Mouse (Mus musculus): ENCODE results near the gene Crybb2. TPM values are rescaled to one million over a fixed set of nuclear protein-coding genes. Genes with fewer than 3 reads are reported as not detected.
A peak's percentile ranks its signal among the peaks of the same experiment; 100 is the strongest.

Gene Crybb2
- total and polyA plus RNA-seq, 2 experiments from 2014 or later, result not detected

DNA sequence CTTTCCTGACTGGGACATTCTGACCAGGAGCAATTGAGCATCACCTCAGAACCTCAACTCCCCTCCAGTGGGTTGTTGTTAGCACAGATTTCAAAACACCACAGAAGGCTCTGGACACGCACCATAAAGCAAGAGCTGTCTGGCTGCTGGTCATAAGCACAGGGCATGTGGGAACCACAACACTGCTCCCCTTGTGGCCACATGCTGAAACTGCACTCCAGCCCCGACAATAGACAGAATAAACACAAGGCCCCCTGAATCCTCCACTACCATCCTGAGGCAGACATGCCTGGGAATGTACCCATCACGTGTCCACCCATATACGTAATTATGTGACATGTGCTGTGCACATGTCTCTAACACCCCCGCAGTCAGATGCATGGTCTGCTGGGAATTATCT lies 21.2 kb upstream of the Crybb2 start:
- peak; percentile 40 for ATAC-seq (ENCODE audit: insufficient read depth, low read depth)
- peak; percentile 76 for TF ChIP-seq CTCF (IDR thresholded peaks at IDR 0.05; ENCODE audit: low read depth)
- no peak for TF ChIP-seq EP300 (IDR thresholded peaks at IDR 0.05; ENCODE audit: low read depth)
- peak; percentile 50 for DNase-seq (ENCODE audit: low spot score)
- Histone ChIP-seq H3K4me2 (ENCODE audit: low read depth, low read length) (no peak overlapping the region), H3K9me3 (replicated peaks; ENCODE audit: control insufficient read depth, low read length) (no peaks in the 10 kb centered on the region), H3K36me3 (replicated peaks; ENCODE audit: control insufficient read depth, insufficient read depth, low read length) (peaks cover 82% of the 10 kb centered on the region), H3K4me3 (ENCODE audit: low read depth, low read length) (no peak overlapping the region), H3K9ac (replicated peaks; ENCODE audit: low read depth, low read length) (no peak overlapping the region), H3K27me3 (ENCODE audit: control insufficient read depth, insufficient read depth, low read length) (no peaks in the 10 kb centered on the region), H3K4me1 (ENCODE audit: control insufficient read depth, insufficient read depth) (no peaks in the 10 kb centered on the region), H3K27ac (ENCODE audit: low read depth) (no peak overlapping the region)
- WGBS, result 72% methylated on average over 5 of the region's 5 CpGs

- WGBS, result 77% methylated on average over 11 of the region's 11 CpGs
- Histone ChIP-seq H3K27me3 (ENCODE audit: control insufficient read depth, insufficient read depth, low read length) (no peaks in the 10 kb centered on the region), H3K4me3 (ENCODE audit: low read depth, low read length) (no peak overlapping the region), H3K4me2 (ENCODE audit: low read depth, low read length) (no peak overlapping the region), H3K9ac (replicated peaks; ENCODE audit: low read depth, low read length) (no peak overlapping the region), H3K4me1 (ENCODE audit: control insufficient read depth, insufficient read depth) (no peaks in the 10 kb centered on the region), H3K9me3 (replicated peaks; ENCODE audit: control insufficient read depth, low read length) (no peaks in the 10 kb centered on the region), H3K36me3 (replicated peaks; ENCODE audit: control insufficient read depth, insufficient read depth, low read length) (peaks cover 78% of the 10 kb centered on the region), H3K27ac (ENCODE audit: low read depth) (no peak overlapping the region)
- TF ChIP-seq EP300 (IDR thresholded peaks at IDR 0.05; ENCODE audit: low read depth), result no peak
- TF ChIP-seq CTCF (IDR thresholded peaks at IDR 0.05; ENCODE audit: low read depth), result no peak
- DNase-seq (ENCODE audit: low spot score) (no peak), ATAC-seq (ENCODE audit: insufficient read depth, low read depth) (no peak; the same call in 1 of the 2 replicates)
Observed at GRCm38 (mm10) chr5:113090750-113091149, 20.8 kb upstream of the Crybb2 start.

DNA sequence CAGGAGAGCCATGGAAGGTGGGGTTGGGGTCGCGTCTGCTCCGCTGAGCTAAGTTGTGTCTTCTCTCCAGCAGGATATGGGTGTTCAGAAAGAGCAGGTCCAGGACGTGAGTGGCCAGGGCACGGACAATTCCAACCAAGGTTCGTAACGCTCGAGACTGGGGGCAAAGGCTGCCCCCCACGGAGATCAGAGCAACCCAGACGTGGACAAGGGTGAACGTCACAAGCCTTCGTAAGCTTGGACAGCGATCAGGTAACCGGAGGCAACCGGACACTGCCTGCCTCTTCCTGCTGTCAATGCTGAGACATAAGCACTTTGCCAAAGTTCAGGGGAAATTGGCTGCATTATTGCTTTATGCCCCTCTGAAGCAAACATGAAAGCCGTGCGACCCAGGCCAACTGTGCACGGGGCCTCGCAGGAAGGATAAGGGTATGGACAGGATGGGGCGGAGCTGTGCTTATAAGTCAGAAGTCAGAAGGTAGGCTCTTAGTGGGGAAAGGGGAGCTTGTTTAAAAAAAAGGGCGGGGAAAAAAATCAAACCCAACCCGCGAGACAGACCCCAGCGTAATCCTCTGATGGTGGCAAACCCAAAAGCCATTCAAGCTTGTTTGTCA lies 20.3 kb upstream of the Crybb2 start:
- no peak for TF ChIP-seq EP300 (IDR thresholded peaks at IDR 0.05; ENCODE audit: low read depth)
- no peak for TF ChIP-seq CTCF (IDR thresholded peaks at IDR 0.05; ENCODE audit: low read depth)
- WGBS, result 92% methylated on average over 24 of the region's 24 CpGs
- ATAC-seq (ENCODE audit: insufficient read depth, low read depth) (no peak), DNase-seq (ENCODE audit: low spot score) (no peak)
- H3K4me1 ChIP-seq (ENCODE audit: control insufficient read depth, insufficient read depth), result no peaks in the 10 kb centered on the region
- H3K9me3 ChIP-seq (replicated peaks; ENCODE audit: control insufficient read depth, low read length), result no peaks in the 10 kb centered on the region
- H3K4me2 ChIP-seq (ENCODE audit: low read depth, low read length), result no peak overlapping the region
- H3K36me3 ChIP-seq (replicated peaks; ENCODE audit: control insufficient read depth, insufficient read depth, low read length), result peaks cover 73% of the 10 kb centered on the region
- H3K27me3 ChIP-seq (ENCODE audit: control insufficient read depth, insufficient read depth, low read length), result no peaks in the 10 kb centered on the region
- H3K27ac ChIP-seq (ENCODE audit: low read depth), result no peak overlapping the region
- H3K9ac ChIP-seq (replicated peaks; ENCODE audit: low read depth, low read length), result no peak overlapping the region
- no peak overlapping the region for H3K4me3 ChIP-seq (ENCODE audit: low read depth, low read length)

DNA sequence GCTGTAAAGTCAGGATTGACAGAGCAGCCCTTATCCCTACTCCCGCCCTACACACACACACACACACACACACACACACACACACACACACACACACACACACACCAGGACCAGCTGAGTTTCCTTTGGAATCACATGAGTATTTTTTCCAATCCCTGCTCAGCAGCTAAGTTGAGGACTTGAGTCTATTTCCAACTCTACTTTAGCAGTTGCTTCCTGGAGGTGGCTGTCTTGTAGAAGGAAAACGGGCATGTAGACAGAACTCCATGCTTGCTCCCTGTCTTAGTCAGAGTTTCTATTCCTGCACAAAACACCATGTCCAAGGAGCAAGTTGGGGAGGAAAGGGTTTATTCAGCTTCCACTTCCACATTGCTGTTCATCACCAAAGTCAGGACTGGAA lies 17.5 kb upstream of the Crybb2 start:
- H3K9ac ChIP-seq (replicated peaks; ENCODE audit: low read depth, low read length), result no peak overlapping the region
- H3K9me3 ChIP-seq (replicated peaks; ENCODE audit: control insufficient read depth, low read length), result no peaks in the 10 kb centered on the region
- H3K36me3 ChIP-seq (replicated peaks; ENCODE audit: control insufficient read depth, insufficient read depth, low read length), result peaks cover 46% of the 10 kb centered on the region
- H3K4me2 ChIP-seq (ENCODE audit: low read depth, low read length), result no peak overlapping the region
- 77% methylated on average over 2 of the region's 2 CpGs for WGBS
- no peak overlapping the region for H3K27ac ChIP-seq (ENCODE audit: low read depth)
- ATAC-seq (ENCODE audit: insufficient read depth, low read depth) (no peak), DNase-seq (ENCODE audit: low spot score) (no peak)
- TF ChIP-seq CTCF (IDR thresholded peaks at IDR 0.05; ENCODE audit: low read depth), result no peak
- no peak for TF ChIP-seq EP300 (IDR thresholded peaks at IDR 0.05; ENCODE audit: low read depth)
- peaks cover 7% of the 10 kb centered on the region; the same call in 1 of the 2 replicates for H3K4me1 ChIP-seq (ENCODE audit: control insufficient read depth, insufficient read depth)
- H3K27me3 ChIP-seq (ENCODE audit: control insufficient read depth, insufficient read depth, low read length), result no peaks in the 10 kb centered on the region
- H3K4me3 ChIP-seq (ENCODE audit: low read depth, low read length), result no peak overlapping the region

DNA sequence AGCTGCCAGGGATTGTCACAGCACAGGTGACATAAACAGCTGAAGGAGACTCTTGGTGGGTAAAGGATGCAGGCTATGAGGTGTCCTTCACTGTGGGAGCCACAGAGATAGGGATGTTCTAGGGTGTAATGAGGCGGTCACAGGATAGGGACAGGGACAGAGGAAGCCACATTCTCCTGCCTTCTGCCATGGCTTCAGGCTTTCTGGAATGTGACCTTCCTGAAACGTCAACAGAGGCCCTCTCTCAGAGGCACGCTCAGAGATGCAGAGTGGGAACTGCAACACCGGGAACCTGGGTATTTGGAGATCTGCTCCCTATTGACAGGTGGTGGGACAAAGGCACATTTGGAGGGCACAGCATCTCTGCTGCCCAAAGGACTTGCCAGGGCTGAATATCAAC lies 17.1 kb upstream of the Crybb2 start:
- Histone ChIP-seq H3K9ac (replicated peaks; ENCODE audit: low read depth, low read length) (no peak overlapping the region), H3K4me3 (ENCODE audit: low read depth, low read length) (no peak overlapping the region), H3K27ac (ENCODE audit: low read depth) (no peak overlapping the region), H3K4me2 (ENCODE audit: low read depth, low read length) (no peak overlapping the region), H3K36me3 (replicated peaks; ENCODE audit: control insufficient read depth, insufficient read depth, low read length) (peaks cover 42% of the 10 kb centered on the region), H3K4me1 (ENCODE audit: control insufficient read depth, insufficient read depth) (peaks cover 8% of the 10 kb centered on the region; the same call in 1 of the 2 replicates), H3K27me3 (ENCODE audit: control insufficient read depth, insufficient read depth, low read length) (no peaks in the 10 kb centered on the region), H3K9me3 (replicated peaks; ENCODE audit: control insufficient read depth, low read length) (no peaks in the 10 kb centered on the region)
- 43% methylated on average over 4 of the region's 4 CpGs for WGBS
- no peak for ATAC-seq (ENCODE audit: insufficient read depth, low read depth)
- DNase-seq (ENCODE audit: low spot score), result no peak
- TF ChIP-seq CTCF (IDR thresholded peaks at IDR 0.05; ENCODE audit: low read depth) (no peak), EP300 (IDR thresholded peaks at IDR 0.05; ENCODE audit: low read depth) (no peak)

DNA sequence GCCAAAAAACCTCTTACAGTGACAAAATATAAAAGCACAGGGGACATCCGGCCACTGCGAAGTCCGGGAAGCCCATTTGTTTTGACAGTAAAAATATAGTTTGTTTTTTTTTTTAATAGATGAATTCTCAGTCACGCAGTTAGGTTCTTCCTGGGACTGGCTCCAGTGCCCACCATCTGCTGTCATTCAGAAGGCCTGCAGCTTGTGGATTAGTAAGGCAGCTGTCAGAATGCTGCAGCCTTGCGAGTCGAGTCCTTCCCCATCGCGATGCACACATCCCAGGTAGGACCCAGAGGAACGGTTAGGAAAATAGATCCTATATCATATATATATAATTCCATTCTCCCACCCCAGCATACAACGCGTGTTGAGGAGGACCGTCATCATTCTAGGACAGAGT lies 16.5 kb upstream of the Crybb2 start:
- no peak for TF ChIP-seq CTCF (IDR thresholded peaks at IDR 0.05; ENCODE audit: low read depth)
- no peak for TF ChIP-seq EP300 (IDR thresholded peaks at IDR 0.05; ENCODE audit: low read depth)
- no peak for ATAC-seq (ENCODE audit: insufficient read depth, low read depth)
- H3K4me2 ChIP-seq (ENCODE audit: low read depth, low read length), result no peak overlapping the region
- 84% methylated on average over 12 of the region's 12 CpGs for WGBS
- H3K9me3 ChIP-seq (replicated peaks; ENCODE audit: control insufficient read depth, low read length), result no peaks in the 10 kb centered on the region
- H3K4me3 ChIP-seq (ENCODE audit: low read depth, low read length), result no peak overlapping the region
- no peak for DNase-seq (ENCODE audit: low spot score)
- peaks cover 36% of the 10 kb centered on the region for H3K36me3 ChIP-seq (replicated peaks; ENCODE audit: control insufficient read depth, insufficient read depth, low read length)
- H3K27ac ChIP-seq (ENCODE audit: low read depth), result no peak overlapping the region
- H3K27me3 ChIP-seq (ENCODE audit: control insufficient read depth, insufficient read depth, low read length), result no peaks in the 10 kb centered on the region
- H3K9ac ChIP-seq (replicated peaks; ENCODE audit: low read depth, low read length), result no peak overlapping the region
- peaks cover 8% of the 10 kb centered on the region; the same call in 1 of the 2 replicates for H3K4me1 ChIP-seq (ENCODE audit: control insufficient read depth, insufficient read depth)

Measured in heart, postnatal 0 days (tissue).